Mouse (Mus musculus) adrenal gland, adult 8-10 months (tissue): ENCODE measurements around the gene Eif2b4. TPM values are rescaled to one million over a fixed set of nuclear protein-coding genes. Genes with fewer than 3 reads are reported as not detected.

ENCODE experiments used
- DNase-seq: peaks from one replicate; pipeline ENCODE4 v3.0.0; 2022
- total RNA-seq, 4 experiments: library from RNA; stranded (reverse); gene quantifications; 2 replicates each; pipeline ENCODE4 v1.2.4; 2022

Eif2b4 gene
- total RNA-seq, 4 experiments from 2014 or later, result 34.5 to 44.5 (median 38.9) TPM

- DNase-seq, result peak; percentile 78
Observed at GRCm38 (mm10) chr5:31154152-31154553, 39.1 kb downstream of the Eif2b4 start, which contains the start of gene Mpv17. Gene Mpv17, minus strand, starts transcription at chr5:31154251.

DNA sequence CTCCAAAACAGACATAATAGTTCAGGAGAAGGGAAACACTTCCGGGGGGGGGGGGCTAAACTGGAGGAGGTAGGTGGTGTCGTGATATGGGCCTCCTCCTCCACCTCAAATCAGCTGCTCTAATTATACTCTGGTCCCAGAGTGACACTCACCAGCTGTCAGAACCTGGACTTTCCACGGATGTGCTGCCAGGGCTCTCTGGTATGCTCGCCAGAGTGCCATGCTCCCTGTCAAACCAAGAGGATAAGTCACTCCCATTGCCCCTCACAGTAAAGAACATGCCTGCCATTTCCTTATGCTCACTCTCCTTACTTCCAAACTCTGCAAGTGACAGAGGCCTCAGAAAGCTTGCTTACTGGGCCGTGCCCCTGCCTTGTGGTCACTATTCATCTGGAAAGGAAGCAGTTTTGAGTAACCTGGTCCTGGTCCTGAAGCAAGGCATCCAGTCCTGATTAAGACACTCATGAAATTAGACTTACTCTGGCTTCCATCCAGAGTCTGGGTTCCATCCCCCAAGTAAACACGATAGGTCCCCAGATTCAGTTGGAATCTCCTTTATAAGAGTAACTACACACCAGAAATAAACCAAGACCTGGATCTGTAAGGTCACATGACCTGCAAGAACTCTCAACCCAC lies 39.6 kb downstream of the Eif2b4 start:
- no peak for DNase-seq

DNA sequence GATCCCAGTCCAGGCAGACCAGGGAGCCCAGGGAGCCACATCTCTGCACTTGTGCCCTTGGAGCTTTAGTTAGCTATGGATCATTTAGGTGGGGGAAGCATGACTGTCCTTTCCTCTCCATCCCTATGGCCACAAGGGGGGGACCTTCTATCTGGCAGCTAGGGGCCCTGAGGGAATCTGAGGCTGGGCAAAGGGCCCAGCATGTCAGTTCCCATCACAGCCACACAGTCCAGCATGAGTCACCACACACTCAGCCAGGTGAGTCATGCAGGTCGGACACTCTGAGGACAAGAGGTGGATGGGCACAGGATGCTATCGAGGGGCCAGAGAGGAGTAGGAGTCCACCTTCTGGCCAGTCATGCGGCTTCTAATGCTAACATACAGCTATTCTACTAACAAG lies 41.5 kb downstream of the Eif2b4 start:
- peak; percentile 15 for DNase-seq

DNA sequence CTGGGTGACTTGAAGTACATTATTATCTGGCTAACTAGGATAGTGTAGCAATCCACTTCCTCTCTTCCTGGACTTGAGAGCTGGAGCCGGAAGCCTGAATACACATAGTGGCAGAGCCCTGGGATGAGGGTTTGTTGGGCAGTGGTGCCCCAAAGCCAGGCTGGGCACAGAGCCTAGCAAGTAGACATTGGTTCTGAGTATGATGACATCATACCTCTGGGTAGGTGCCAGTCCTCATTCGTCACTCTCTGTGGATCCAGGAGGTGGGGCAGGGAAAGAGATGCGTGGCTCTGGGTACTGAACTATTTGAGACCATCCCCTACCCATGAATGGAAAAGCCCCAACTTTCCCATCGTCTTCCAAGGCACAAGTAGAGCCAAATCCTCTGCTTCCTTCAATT lies 43.4 kb downstream of the Eif2b4 start:
- DNase-seq, result peak; percentile 20

DNA sequence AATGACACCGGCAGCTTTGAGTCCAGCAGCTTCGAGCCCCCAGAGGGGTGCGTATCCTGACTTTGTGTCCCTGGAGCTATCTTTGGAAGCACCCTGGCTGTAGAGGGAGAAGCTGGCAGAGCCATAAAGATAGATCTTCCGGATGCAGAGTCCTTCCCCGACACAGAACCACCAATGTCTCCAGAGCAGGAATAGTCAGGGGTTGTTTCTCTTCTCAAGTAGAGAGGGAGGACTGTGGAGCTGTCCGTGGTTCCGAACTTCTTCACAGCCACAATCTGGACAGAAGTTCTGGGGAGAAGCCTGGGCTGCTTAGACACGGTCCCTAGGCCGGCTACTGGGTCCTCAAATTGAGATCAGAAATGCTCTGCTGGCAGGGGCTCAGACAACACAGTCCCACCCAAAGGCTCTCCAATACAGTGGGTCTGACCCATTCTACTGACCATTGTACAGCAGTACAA lies 54.2 kb downstream of the Eif2b4 start:
- no peak for DNase-seq

DNA sequence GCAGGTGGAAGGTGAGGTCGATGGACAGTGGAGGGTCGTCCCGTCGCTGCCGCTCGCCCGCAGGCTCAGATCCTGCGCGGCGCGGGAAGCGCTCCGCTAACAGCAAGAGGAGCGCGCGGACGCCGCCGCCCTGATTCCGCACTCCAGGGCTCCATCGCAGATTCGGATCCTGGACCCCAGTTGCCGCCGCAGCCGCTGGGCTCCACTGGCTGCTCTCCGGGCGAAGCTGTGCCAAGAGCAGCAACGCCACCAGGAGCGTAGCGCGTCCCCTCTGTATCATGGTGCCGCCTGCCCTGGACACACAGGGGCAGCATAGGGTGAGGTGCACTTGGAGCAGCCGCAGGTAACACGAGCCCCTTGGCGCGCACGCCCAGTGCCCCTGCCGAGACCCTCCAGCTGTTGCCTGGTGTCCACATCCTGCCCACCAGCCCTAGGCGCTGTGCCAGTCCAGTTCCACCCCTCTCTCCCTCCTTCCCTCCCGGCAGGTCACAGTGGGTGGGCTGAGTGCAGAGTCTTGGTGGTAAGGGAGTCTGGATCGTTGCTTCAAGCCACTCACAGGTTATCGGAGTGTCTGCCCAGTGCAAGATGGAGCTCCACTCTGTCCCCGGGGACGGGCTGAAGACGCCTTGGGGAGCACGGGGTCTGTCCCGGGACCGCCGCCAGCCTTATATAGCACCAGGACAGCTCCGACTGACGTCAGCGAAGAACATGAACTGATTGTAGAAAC lies 54.8 kb downstream of the Eif2b4 start, which contains the start of gene Ucn:
Gene Ucn (minus strand): TSS at position 589 of the 727 bp plus-strand sequence.
- no peak for DNase-seq

GRCm38 (mm10) chr5:31137658-31138057 lies 55.6 kb downstream of the Eif2b4 start:
- DNase-seq, result no peak

Other genes starting within 250 kb of the Eif2b4 start
- gene Cgref1, start 247.8 kb downstream of the Eif2b4 start, total RNA-seq, result 1 to 10 TPM; 1.0 to 3.0 (median 1.8) TPM
- gene Preb, start 233.1 kb downstream of the Eif2b4 start, total RNA-seq, result 100 to 1,000 TPM; 129 to 211 (median 186) TPM
- gene Tcf23, start 224.8 kb downstream of the Eif2b4 start, total RNA-seq, result 1 to 10 TPM; 1.0 to 2.5 (median 1.4) TPM
- 100 to 1,000 TPM; 122 to 138 (median 130) TPM for gene Atraid, start 145.1 kb downstream of the Eif2b4 start, total RNA-seq
- gene Slc5a6, start 144.5 kb downstream of the Eif2b4 start, total RNA-seq, result 10 to 100 TPM; 33.5 to 46.4 (median 38.1) TPM
- gene Cad, start 138.7 kb downstream of the Eif2b4 start, total RNA-seq, result 10 to 100 TPM; 23.1 to 52.0 (median 33.6) TPM
- gene Dnajc5g, start 87.1 kb downstream of the Eif2b4 start, total RNA-seq, result not detected
- gene Slc30a3, start 85.2 kb downstream of the Eif2b4 start, total RNA-seq, result under 1 TPM in 1 of 4 experiments, not detected in 3; 0.28 TPM
- not detected for gene Trim54, start 76.7 kb downstream of the Eif2b4 start, total RNA-seq
- gene Ucn, start 54.6 kb downstream of the Eif2b4 start, total RNA-seq, result not detected
- gene Mpv17, start 39.2 kb downstream of the Eif2b4 start, total RNA-seq, result 10 to 100 TPM; 63.7 to 83.4 (median 76.4) TPM
- gene Gm29609, start 13.5 kb downstream of the Eif2b4 start, total RNA-seq, result 1 to 10 TPM in 3 of 4 experiments, under 1 TPM in 1; 0.41 to 3.9 (median 2.9) TPM
- 10 to 100 TPM; 65.5 to 98.8 (median 71.9) TPM for gene Gtf3c2, start 13.3 kb downstream of the Eif2b4 start, total RNA-seq
- 100 to 1,000 TPM; 109 to 135 (median 126) TPM for gene Snx17, start 203 bp downstream of the Eif2b4 start, total RNA-seq
- gene Zfp513, start 8.9 kb upstream of the Eif2b4 start, total RNA-seq, result 10 to 100 TPM; 23.8 to 41.1 (median 37.2) TPM
- gene Ppm1g, start 27.3 kb upstream of the Eif2b4 start, total RNA-seq, result 100 to 1,000 TPM in 3 of 4 experiments, 10 to 100 TPM in 1; 93.5 to 125 (median 105) TPM
- gene Nrbp1, start 47.4 kb upstream of the Eif2b4 start, total RNA-seq, result 100 to 1,000 TPM in 2 of 4 experiments, 10 to 100 TPM in 2; 85.7 to 104 (median 96.6) TPM
- under 1 TPM in 3 of 4 experiments, not detected in 1; 0.56 to 0.81 (median 0.59) TPM for gene Gm9970, start 47.8 kb upstream of the Eif2b4 start, total RNA-seq
- 1 to 10 TPM; 3.8 to 9.2 (median 4.6) TPM for gene Krtcap3, start 58.3 kb upstream of the Eif2b4 start, total RNA-seq
- 10 to 100 TPM; 38.1 to 62.4 (median 49.5) TPM for gene Ift172, start 97.7 kb upstream of the Eif2b4 start, total RNA-seq
- gene Fndc4, start 102.7 kb upstream of the Eif2b4 start, total RNA-seq, result 10 to 100 TPM in 2 of 4 experiments, 1 to 10 TPM in 2; 6.6 to 15.1 (median 10.6) TPM
- gene Gckr, start 104.0 kb upstream of the Eif2b4 start, total RNA-seq, result under 1 TPM in 3 of 4 experiments, not detected in 1; 0.26 to 0.70 (median 0.49) TPM